Mouse (Mus musculus): ENCODE data around the gene Olfr612. TPM values are rescaled to one million over a fixed set of nuclear protein-coding genes. Genes with fewer than 3 reads are reported as not detected.
"Not testable (repeated sequence)": the region's sequence is repeated elsewhere in the genome, so short reads cannot be mapped to it uniquely, and the experiment has no call there.

Olfr612 gene
- total RNA-seq (2017): not detected in 2 replicates

DNA sequence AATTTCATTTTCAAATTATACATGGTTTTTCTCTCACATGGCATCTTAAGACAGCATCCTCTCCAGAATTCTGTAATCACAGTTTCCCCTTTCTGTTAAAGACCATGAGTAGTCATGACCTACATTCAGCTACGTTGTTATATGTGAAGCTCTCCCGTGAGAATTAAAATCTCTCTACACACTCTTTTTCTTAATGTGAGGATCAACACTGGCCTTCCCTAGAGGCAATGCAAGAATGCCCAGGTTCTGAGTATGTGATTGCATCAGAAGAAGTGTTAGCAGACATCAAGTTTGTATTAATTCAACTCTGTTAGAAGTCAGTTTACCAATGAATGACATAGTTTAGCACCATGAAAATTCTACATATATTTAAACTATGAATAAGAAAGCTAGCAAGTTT is at the start of gene Olfr612:
Gene Olfr612 (minus strand): TSS at position 101 of the 400 bp plus-strand sequence.
- not testable (repeated sequence) for ATAC-seq (replicated peaks; ENCODE audit: low read depth, poor library complexity, severe bottlenecking)

GRCm38 (mm10) chr7:103589803-103590202 is 47.3 kb upstream of the Olfr612 start, which contains the start of gene Olfr618:
Gene Olfr618 (plus strand): TSS chr7:103590103.
- no peak for ATAC-seq (replicated peaks; ENCODE audit: low read depth, poor library complexity, severe bottlenecking)

DNA sequence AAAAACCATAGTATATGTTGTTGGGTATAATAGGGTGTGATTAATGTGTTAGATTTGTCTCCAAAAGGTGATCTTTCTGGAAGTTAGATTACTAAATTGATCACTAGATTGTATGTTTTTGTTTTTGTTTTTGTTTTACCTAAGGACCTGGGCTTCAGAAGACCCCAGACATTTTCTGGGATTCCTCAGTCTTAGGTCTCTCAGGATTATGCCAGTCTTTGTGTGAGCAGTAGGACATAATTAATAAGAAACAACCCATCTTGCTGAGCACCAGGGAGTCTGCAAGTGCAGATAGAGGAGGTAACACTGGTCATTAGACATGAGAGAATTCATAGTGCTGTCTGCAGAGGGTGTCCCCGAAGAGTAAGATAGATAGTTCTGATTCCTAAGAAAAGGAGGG is 30.2 kb upstream of the Olfr612 start, which contains the start of gene Olfr617:
Gene Olfr617 (plus strand): TSS at position 301 of the 400 bp plus-strand sequence.
- no peak for ATAC-seq (replicated peaks; ENCODE audit: low read depth, poor library complexity, severe bottlenecking)

- ATAC-seq (replicated peaks; ENCODE audit: low read depth, poor library complexity, severe bottlenecking): no peak
These were observed 26.5 kb upstream of the Olfr612 start, which contains the start of gene Olfr616 for GRCm38 (mm10) chr7:103569043-103569442. Gene Olfr616 (minus strand): TSS chr7:103569143.

DNA sequence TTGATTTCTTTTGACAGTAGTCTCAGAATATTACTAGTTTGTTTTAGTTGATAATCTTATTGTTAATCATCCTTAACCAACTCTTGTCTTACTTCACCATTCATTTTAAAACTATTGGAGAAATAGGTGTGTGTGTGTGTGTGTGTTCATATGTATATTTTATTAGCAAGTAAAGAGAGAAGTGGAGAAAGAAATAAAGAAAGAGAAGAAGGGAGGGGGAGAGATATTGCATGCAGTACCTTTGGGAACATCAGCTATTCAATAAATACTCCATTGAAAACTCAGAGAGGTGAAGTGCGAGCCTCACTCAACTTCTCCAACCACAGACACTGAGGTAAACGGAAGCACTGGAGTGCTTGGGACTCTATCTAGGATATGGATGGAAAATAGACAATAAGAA is 13.3 kb upstream of the Olfr612 start, which contains the start of gene Olfr615:
Gene Olfr615 (plus strand): TSS at position 301 of the 400 bp plus-strand sequence.
- ATAC-seq (replicated peaks; ENCODE audit: low read depth, poor library complexity, severe bottlenecking): no peak

DNA sequence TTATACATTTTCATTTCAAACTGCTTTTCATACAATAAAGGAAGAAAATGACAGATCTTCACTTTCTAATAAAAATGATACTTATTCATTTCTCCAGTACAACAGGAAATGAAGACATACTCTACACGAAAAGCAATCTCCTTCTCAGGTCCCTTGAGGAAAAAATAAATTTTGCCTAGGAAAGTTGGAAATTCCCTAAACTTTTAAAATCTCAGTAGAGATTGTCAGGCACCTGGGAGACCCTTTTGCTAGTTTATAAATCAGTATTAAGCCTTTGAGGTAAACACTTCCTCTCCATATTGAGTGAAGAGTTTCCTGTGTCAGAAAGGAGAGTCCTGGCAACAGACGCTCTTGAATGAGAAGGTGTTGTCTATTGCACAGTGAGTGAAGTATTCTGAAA is 5.3 kb upstream of the Olfr612 start, which contains the start of gene Olfr613:
Gene Olfr613 (plus strand): TSS at position 301 of the 400 bp plus-strand sequence.
- no peak for ATAC-seq (replicated peaks; ENCODE audit: low read depth, poor library complexity, severe bottlenecking)

DNA sequence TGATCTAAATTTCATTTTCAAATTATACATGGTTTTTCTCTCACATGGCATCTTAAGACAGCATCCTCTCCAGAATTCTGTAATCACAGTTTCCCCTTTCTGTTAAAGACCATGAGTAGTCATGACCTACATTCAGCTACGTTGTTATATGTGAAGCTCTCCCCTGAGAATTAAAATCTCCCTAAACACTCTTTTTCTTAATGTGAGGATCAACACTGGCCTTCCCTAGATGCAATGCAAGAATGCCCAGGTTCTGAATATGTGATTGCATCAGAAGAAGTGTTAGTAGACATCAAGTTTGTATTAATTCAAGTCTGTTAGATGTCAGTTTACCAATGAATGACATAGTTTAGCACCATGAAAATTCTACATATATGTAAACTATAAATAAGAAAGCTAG is 21.8 kb downstream of the Olfr612 start, which contains the start of gene Olfr611:
Gene Olfr611 (minus strand): TSS at position 101 of the 400 bp plus-strand sequence.
- ATAC-seq (replicated peaks; ENCODE audit: low read depth, poor library complexity, severe bottlenecking): not testable (repeated sequence)

- ATAC-seq (replicated peaks; ENCODE audit: low read depth, poor library complexity, severe bottlenecking): no peak
These were observed 30.5 kb downstream of the Olfr612 start, which contains the start of gene Olfr610 for GRCm38 (mm10) chr7:103512022-103512421. Gene Olfr610 (minus strand): TSS chr7:103512122.

DNA sequence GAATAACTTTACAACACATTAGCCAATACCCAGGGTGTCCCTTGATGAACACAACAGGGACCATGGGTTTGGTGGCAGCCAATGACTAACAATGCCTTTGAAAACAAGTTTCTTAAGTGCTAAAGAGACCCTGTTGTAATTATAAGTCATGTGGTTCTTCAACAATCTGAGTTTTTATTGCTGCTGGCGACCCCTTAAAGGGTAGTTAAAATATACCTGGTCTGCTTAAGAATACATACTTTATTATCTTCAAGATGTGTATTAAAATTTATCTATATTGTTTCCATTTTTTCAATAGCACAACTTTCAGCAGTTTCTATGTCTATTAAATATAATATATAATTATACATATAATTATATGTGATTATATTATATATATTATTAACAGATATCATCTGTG is 44.6 kb downstream of the Olfr612 start, which contains the start of gene Olfr609:
Gene Olfr609 (minus strand): TSS at position 101 of the 400 bp plus-strand sequence.
- no peak for ATAC-seq (replicated peaks; ENCODE audit: low read depth, poor library complexity, severe bottlenecking)

Other genes starting within 250 kb of the Olfr612 start
- not detected in 2 replicates for gene Olfr596, start 237.1 kb downstream of the Olfr612 start, total RNA-seq (2017)
- gene Olfr597, start 226.4 kb downstream of the Olfr612 start, total RNA-seq (2017): not detected in 2 replicates
- not detected in 2 replicates for gene Olfr598, start 219.1 kb downstream of the Olfr612 start, total RNA-seq (2017)
- not detected in 2 replicates for gene Olfr599, start 206.8 kb downstream of the Olfr612 start, total RNA-seq (2017)
- gene Olfr600, start 193.0 kb downstream of the Olfr612 start, total RNA-seq (2017): not detected in 2 replicates
- gene Olfr601, start 180.1 kb downstream of the Olfr612 start, total RNA-seq (2017): not detected in 2 replicates
- not detected in 2 replicates for gene Olfr603, start 156.5 kb downstream of the Olfr612 start, total RNA-seq (2017)
- not detected in 2 replicates for gene Usp17lc, start 127.6 kb downstream of the Olfr612 start, total RNA-seq (2017)
- not detected in 2 replicates for gene Olfr605, start 97.3 kb downstream of the Olfr612 start, total RNA-seq (2017)
- gene Olfr606, start 93.7 kb downstream of the Olfr612 start, total RNA-seq (2017): not detected in 2 replicates
- not detected in 2 replicates for gene Olfr607, start 78.6 kb downstream of the Olfr612 start, total RNA-seq (2017)
- not detected in 2 replicates for gene Olfr608, start 72.8 kb downstream of the Olfr612 start, total RNA-seq (2017)
- gene Olfr609, start 44.7 kb downstream of the Olfr612 start, total RNA-seq (2017): not detected in 2 replicates
- gene Olfr610, start 30.6 kb downstream of the Olfr612 start, total RNA-seq (2017): not detected in 2 replicates
- gene Olfr611, start 21.9 kb downstream of the Olfr612 start, total RNA-seq (2017): not detected in 2 replicates
- not detected in 2 replicates for gene Olfr613, start 5.4 kb upstream of the Olfr612 start, total RNA-seq (2017)
- gene Olfr615, start 13.4 kb upstream of the Olfr612 start, total RNA-seq (2017): not detected in 2 replicates
- not detected in 2 replicates for gene Olfr616, start 26.4 kb upstream of the Olfr612 start, total RNA-seq (2017)
- not detected in 2 replicates for gene Olfr617, start 30.3 kb upstream of the Olfr612 start, total RNA-seq (2017)
- gene Olfr618, start 47.4 kb upstream of the Olfr612 start, total RNA-seq (2017): not detected in 2 replicates
- not detected in 2 replicates for gene Olfr619, start 57.9 kb upstream of the Olfr612 start, total RNA-seq (2017)
- not detected in 2 replicates for gene Olfr620, start 69.8 kb upstream of the Olfr612 start, total RNA-seq (2017)
- not detected in 2 replicates for gene Olfr622, start 100.0 kb upstream of the Olfr612 start, total RNA-seq (2017)
- not detected in 2 replicates for gene Olfr623, start 121.0 kb upstream of the Olfr612 start, total RNA-seq (2017)
- gene Olfr624, start 128.5 kb upstream of the Olfr612 start, total RNA-seq (2017): under 0.01 TPM in 1 of 2 replicates, not detected in the other
- not detected in 2 replicates for gene Olfr625-ps1, start 140.0 kb upstream of the Olfr612 start, total RNA-seq (2017)
- not detected in 2 replicates for gene Olfr243, start 172.0 kb upstream of the Olfr612 start, total RNA-seq (2017)
- not detected in 2 replicates for gene Olfr628, start 187.7 kb upstream of the Olfr612 start, total RNA-seq (2017)
- not detected in 2 replicates for gene Olfr629, start 202.2 kb upstream of the Olfr612 start, total RNA-seq (2017)
- not detected in 2 replicates for gene Olfr630, start 214.6 kb upstream of the Olfr612 start, total RNA-seq (2017)
- not detected in 2 replicates for gene Olfr69, start 228.9 kb upstream of the Olfr612 start, total RNA-seq (2017)
- gene Olfr68, start 237.0 kb upstream of the Olfr612 start, total RNA-seq (2017): not detected in 2 replicates
- gene Olfr67, start 249.1 kb upstream of the Olfr612 start, total RNA-seq (2017): not detected in 2 replicates

Measured in common myeloid progenitor, adult 5-6 weeks (primary cell).